Mouse (Mus musculus): ENCODE results near the gene Cdh3.

Cdh3 gene

DNA sequence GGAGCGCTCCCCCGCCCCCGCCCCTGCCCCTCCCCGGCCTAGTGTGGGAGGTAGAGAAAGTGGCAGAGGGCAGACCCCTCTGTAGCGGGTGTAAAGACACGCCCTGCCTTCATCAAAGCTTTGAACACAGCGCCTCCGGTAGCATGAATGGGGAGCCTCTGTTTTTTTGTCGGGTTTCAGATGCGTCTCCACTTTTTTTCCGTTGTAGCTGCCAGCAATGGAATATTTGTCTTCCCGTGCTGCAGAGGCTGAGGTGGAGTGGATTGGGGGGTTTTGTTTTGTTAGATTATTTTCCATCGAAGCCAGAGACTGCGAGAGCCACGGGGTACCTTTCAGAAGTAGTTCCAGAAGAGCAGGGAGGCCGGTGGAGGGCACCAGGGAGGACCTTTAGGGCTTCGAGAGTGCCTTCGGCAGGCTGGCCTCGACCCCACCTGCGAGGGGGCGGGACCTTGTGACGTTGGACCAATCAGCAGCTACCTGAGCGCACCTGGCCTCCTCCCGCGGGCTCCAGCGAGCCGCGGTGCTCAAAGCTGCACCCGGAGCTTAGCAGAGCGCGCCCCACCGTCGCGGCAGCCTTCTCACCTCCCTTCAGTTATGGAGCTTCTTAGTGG lies at the start of gene Cdh3:
Gene Cdh3, plus strand, starts transcription at position 527 of the 611 bp plus-strand sequence.
- DNase-seq: peak; percentile 78

GRCm38 (mm10) chr8:106462131-106462530 lies 48.6 kb upstream of the Cdh3 start:
- no peak for DNase-seq

DNA sequence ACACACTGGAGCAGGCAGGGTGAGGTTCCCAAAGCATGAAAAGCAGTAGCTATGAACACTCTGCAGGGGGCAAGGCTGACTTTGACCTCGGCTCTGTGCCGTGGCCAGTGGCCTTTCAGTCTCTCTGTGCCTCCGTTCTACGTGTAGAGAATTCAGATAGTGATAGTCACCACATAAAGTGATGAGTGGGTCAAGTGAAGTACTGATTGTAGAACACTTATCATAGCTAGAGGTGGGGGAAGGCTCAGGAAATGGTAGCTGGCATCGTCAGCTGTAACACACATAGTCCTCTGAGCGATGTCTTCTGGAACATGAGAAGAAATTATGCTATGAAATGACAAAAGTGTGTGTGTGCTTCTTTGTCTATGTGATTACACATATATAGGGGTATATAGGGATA lies 46.9 kb upstream of the Cdh3 start:
- DNase-seq: no peak

DNA sequence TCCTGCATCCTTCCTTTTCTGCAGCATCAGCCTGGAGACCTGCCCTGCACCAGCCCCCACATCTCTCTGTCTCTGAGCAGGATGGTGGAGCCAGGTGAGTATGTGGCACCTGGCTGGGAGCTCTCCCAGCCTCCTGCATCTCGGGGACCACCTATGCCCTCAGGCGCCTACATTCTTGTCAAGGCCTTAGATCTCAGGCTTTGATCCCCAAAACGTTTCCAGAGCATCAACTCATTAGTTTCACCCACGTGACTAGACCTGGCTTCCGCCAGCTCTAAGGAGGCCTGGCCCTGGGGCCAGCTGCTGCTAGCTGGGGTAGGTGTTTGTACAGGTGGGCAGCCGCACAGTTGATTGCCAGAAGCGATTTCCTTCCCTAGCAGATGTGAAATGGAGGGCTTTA lies 41.2 kb upstream of the Cdh3 start:
- DNase-seq: no peak

DNA sequence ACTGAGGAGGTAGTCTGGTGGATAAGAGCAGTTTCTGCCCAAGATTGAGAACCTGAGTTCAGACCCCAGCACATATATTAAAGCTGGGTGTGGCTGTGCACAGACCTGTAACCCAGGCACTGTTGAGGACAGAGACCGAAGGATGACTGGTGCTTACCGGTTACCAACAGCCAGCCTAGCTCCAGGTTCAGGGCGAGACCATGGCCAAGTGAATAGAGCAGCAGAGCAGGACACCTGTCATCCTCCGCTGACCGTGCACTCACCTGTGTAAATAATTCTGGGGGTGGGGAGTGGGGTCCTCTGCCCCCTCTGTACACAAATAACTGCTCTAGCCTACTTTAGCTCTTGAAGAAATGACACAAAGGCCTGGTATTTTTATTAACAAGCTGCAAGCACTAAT lies 36.7 kb upstream of the Cdh3 start:
- DNase-seq: no peak

GRCm38 (mm10) chr8:106500018-106500685 lies 10.5 kb upstream of the Cdh3 start, which contains the start of gene 6030452D12Rik:
Gene 6030452D12Rik (plus strand): TSS chr8:106500522.
- DNase-seq: peak; percentile 32

GRCm38 (mm10) chr8:106504241-106504640 lies 6.5 kb upstream of the Cdh3 start:
- DNase-seq: no peak

- DNase-seq: no peak
Measured at GRCm38 (mm10) chr8:106505328-106505965, 5.2 kb upstream of the Cdh3 start.

DNA sequence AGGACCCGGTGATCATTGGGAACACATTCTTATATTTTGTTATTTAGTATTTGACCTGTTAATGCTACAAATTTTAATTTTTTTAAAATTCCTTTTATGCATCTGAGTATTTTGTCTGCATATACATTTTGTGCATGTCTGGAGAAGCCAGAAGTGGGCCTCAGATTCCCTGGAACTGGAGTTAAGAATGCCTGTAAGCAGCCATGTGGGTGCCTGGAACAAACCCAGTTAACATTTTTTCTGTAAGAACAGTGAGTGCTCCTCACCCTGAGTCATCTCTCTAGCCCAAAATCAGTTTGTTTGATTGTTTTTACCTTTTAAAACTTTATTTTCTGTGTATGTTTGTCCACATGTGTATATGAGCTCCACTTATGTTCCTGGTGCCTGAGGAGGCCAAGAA lies 4.6 kb upstream of the Cdh3 start:
- DNase-seq: no peak

DNA sequence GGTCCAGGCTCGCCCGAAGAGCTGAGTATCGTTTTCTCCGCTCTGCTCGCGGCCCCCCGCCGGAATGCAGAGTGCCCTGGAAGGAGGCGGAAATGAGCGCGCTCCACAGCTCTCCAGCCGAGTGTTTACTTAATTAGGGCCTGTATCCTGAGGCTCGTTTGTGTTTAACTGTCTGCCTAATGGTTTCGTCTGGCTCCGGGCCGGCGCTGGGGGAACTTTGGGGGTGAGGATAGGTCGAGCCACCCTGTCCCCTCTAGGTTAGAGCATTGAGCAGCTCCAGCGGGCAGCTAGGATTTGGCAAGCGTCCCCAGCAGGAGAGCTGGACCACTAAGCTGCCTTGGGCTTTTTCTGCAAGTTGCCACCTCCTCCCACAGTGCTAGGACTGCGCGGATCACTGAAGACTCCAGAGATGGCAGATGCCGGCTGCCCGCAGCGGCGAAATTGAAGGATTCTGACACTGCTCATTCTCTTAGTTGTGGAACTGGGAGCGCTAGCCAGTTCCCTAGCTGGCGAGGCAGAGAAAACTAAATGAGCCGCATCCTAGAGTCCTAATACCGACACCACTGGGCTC lies 2.8 kb upstream of the Cdh3 start:
- DNase-seq: peak; percentile 75

DNA sequence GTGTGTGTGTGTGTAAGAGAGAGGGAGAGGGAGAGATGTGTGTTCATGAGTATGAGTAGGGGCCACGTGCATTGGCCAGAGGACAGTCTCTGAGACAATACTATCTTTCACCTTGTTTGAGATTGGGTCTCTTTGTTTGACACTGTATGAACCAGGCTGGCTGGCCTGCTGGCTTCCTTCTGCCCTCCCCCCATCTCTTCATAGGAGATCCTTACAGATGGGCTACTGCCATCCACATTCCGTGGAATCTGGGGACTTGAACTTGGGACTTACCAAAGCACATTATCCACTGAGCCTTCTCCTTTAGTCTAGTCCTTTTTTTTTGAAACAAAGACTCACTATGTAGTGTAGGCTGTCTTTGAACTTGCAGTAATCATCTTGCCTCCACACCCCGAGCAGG lies 2.2 kb upstream of the Cdh3 start:
- no peak for DNase-seq

DNA sequence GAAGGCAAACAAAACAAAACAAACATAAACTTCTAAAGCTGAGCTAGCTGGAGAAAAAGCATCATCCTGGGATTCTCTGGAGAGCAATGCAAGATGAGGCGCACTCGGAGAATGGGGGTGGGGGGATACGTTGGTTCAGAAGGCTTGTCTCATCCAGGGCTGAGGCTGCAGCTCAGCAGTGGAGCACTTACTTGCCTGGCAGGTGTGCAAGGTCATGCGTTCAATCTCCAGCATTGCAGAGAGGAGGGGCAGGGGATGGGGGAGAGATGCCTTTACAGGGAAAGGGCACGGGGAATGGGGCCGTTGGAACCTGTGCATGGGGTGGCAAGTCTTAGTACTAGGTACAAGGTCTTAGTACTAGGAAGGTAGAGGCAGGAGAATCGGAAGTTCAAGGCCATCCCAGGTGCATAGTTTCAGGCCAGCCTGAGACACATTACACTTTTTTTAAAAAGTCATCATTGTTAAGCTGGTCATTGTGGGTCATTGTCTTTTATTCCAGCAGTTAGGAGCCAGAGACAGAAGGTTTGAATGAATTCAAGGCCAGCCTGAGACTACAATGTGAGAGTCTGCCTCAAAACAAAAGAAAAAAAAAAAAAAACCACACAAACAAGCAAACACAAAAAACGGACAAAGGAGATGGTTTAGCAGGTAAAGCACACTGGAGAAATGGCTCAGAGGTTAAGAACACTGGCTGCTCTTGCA lies 1.5 kb upstream of the Cdh3 start:
- no peak for DNase-seq

- peak; percentile 12 for DNase-seq
Measured at GRCm38 (mm10) chr8:106511065-106511501, 392 bp downstream of the Cdh3 start.

GRCm38 (mm10) chr8:106511531-106512041 lies 895 bp downstream of the Cdh3 start:
- peak; percentile 46 for DNase-seq

DNA sequence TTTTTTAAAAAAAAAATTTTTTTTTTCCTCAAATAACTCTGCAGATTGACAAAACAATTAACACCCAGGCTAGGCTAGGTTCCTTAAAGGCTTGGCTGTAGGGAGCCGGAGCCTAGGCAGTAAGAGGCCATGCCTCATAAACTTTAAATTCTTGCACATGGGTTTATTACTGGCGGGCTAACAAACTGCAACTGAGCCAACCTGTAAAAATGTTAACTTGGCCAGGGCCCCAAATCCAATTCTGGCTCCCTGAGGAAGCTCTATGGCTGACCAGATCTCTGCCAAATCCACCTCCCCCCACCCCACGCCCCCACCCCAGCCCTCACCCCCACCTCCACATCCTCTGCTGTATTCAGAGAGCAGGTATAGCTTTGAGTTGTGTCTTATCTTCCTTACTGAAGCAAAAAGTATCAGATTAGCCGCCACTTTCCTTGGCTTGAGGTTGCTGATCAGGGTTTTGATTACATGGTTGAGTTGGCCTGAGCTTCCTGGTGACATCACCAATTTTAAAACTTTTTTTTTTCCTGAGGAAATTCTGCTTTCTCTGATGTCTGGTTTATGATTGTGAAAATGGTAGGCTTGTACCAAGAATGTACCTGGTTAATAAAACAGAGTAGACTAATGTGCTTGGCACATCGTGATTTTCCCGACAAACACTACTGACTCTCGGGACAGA lies 1.9 kb downstream of the Cdh3 start:
- no peak for DNase-seq

GRCm38 (mm10) chr8:106515946-106516479 lies 5.3 kb downstream of the Cdh3 start:
- DNase-seq: no peak

GRCm38 (mm10) chr8:106516581-106516980 lies 5.9 kb downstream of the Cdh3 start:
- DNase-seq: no peak

DNA sequence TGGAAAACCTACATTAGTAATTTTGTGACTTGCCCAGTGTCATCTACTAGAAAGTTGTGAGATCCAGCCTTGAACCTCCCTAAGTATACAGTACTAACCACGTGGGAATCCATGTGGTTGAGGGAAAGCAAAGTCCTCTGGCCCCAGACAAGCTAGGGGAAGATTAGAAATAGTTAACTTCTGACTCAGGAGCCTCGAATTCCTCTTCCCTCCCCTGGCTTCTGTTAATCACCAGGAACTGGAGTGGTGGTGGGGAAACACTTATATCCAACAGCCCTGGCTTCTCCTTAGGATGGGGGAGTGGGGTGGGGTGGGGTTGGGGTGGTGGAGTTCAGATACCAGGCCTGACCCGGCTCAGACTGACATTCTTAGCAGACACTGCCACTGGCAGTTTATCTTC lies 8.1 kb downstream of the Cdh3 start:
- no peak for DNase-seq

- no peak for DNase-seq
Measured at GRCm38 (mm10) chr8:106520578-106520977, 9.9 kb downstream of the Cdh3 start.

DNA sequence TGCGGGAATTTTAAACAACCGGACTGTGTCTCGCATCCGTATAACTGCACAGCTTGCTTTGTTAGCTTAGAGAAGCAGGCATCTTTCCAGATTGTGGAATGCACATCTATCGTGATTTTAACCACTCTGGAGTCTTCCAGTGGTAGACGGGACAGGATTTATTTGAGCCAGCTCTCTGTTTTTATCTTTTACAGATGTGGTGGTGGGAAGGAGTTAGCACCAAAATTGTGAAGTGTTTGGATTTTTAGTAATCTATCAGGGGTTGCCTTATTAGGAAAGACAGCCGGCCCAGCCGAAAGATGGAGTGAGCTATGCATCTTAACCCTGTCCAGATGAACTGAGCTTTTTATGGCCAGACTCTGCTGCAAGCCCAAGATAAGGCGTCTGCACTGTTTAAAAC lies 11.2 kb downstream of the Cdh3 start:
- DNase-seq: no peak

GRCm38 (mm10) chr8:106526725-106527124 lies 16.0 kb downstream of the Cdh3 start:
- no peak for DNase-seq
